Mouse (Mus musculus): ENCODE results near the gene Atp6v1g2.

DNA sequence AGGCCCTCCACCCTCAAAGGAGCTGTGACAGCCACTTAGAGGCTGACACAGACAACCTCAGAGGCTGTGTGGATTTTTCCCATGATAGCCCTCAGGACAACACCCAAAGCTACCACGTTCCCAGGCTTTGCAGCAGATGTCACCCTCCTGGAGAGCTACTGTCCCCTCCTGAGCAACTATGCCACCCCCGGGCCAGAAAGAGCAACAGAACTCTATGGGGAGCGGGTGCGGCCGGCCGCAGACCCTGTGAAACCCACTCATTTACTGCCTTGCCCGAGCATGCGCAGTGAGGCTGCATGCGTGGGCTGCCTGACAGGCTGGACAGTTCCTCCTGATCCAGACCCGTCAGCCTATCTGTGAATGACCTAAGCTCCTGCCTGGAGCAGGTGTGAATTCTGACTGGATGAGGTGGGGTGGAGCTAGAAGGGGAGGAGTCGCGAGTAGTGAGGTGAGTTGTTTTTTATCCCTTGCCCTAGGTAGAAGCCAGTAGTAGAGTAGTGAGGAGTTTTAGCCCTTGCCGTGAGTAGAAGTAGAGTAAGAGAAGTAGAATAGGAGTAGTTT is 42.9 kb downstream of the Atp6v1g2 start:
- TF ChIP-seq POLR2A (IDR thresholded peaks at IDR 0.05; ENCODE audit: low read depth, low read length) (no peak), CTCF (IDR thresholded peaks at IDR 0.05; ENCODE audit: extremely low read depth, insufficient read depth, insufficient read length, insufficient replicate concordance) (no peak)

Measured in spleen, adult 2 months (tissue).